Mouse (Mus musculus) hematopoietic stem cell, adult 5-6 weeks (primary cell): ENCODE measurements around the gene Krt18. TPM values are rescaled to one million over a fixed set of nuclear protein-coding genes. Genes with fewer than 3 reads are reported as not detected.

Source experiments
- ATAC-seq, 2 experiments: fragments of 125-278 bp in 1 of 2; replicated peaks in 1 of 2; 2 replicates each; pipeline ENCODE4 v1.8.0; 2016 to 2017; ENCODE audit warnings: inconsistent platforms in 2 of 2, mild to moderate bottlenecking in 2 of 2, moderate number of reproducible peaks in 2 of 2, low read depth in 1 of 2, moderate TSS enrichment in 1 of 2; ENCODE audit not compliant: low FRiP score in 2 of 2, poor library complexity in 2 of 2, severe bottlenecking in 2 of 2, insufficient read depth in 1 of 2, low TSS enrichment in 1 of 2
- total RNA-seq: library from RNA; stranded (forward); fragments of 172-1452, 232-1000 nt; gene quantifications from 2 replicates; pipeline ENCODE4 v1.2.3, GENCODE M21; 2017

Gene Krt18
- total RNA-seq, 1 experiment from 2014 or later = 58.8 TPM

DNA sequence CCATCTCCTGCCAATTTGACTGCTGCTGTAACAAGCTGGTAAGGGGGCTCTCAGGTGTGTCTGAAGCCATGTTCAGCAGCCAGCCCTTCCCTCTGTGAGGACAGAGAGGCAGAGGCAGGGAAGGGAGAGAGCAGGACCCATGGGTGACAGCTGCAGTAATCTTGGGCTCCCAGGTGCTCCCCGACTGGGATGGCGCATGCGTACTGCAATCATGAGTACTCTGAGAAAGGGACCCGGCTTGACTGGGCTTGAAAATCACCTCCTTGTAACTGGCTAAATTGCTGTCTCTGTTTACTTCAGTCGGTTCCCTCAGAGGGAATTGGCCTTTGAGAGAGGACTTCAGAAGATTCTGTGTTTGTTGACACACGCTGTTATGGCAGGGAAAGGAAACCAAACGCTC lies 14.0 kb downstream of the Krt18 start:
- no peak for ATAC-seq

DNA sequence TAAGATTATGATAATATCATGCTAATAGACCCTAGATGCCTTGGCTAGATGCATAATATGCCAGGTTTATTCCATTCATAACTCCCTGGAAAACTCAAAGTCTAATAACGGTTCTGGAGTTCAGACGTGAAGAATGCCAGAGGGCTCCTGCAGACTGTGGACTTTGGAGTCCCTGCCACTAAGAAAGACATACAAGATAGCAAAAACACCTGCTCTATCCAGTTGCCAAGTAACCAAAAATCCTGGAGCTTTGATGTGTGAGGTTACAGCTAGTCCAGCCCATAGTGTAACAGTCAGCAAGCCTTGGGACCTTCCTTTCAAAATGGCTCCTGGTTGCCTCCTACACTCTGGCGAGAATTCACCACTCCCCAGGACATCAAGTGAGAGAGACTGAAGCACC lies 16.8 kb downstream of the Krt18 start:
- ATAC-seq = no peak

DNA sequence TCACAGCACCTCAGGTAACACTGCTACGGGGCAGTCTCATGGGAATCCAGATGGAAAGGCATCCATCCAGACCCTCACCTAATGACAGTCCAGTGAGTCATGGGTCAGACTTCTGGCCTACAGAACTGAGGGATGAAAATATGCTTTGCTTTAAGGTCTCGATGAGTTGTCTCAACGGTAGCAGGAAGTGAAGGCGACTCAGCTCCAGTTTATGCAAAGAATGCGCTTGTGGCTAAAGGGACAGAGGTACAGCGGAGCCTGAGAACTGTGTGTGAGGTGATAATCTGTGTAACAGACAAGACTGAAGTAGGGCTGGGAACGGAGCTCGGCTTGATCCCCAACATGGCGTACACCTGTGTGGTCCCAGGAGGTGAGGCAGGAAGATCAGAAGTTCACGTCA lies 17.7 kb downstream of the Krt18 start:
- ATAC-seq = no peak

DNA sequence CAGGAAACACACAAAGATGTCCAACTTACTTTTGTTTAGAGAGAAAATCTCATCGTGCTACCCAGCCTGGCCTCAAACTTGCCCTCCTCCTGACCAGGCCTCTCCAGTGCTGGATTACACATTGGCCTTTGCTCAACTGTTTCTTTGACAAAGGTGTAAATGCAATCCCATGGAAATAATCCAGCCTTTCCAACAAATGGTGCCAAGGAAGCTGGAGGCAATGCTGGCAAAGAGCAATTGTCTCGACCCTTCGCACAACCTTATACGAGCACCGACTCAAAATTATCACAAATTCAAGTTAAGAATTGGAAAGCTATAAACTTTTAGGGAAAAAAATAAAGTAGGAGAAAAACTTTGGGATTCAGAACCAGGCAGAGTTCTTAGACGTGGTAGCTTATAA lies 20.0 kb downstream of the Krt18 start:
- ATAC-seq = no peak

DNA sequence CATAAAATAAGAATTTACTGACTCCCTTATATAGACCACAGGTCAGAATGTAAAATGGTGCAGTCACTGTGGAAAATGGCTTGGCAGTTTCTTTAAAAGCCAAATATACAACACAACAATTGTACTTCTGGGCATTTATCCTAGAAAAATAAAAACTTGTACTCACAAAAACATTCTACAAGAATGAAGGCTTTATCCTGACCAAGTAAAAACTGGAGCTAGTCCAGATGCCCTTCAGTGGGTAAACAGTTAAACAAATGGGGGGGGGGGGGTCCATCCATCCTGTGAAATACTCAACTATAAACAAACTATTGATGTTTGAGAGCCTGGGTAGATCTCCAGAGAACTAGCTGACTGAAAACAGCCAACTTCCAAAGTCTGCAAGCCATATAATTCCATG lies 21.9 kb downstream of the Krt18 start:
- ATAC-seq = no peak

DNA sequence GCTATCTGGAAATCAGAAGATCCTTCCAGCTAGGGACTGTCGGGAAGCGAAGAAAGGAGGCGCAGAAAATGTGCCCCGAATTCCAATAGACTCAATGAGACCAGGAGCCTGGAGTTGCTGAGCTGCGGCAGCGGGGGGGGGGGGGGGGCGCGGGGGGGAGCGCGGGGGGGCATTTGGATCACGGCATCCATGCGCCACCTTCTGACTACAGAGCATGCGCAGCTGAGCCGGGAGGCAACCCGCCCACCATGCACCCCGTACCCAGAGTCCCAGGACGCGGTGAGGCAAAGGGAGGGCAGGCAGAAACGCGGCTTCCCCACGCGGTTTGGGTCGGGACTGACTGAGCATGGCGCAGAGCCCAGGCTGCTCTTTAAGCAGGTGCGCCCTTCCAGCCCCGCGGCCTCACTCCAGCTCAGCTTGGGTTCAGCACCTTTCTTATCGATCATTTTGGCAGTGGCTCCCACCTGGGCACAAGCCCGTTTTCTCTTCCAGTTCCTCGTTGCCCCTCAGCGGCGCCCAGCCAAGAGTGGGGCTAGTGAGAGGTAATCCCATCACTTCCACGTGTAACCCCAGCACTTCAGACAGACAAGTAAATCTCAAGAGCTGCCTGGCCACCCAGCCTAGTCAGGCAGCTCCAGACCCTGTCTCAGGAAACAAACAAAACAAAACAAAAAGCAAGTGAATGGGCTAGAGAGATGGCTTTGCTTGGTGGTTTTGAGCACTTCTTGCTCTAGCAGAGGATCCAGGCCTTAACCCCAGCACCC lies 24.1 kb downstream of the Krt18 start:
- ATAC-seq = peak; percentile 81 to 82

DNA sequence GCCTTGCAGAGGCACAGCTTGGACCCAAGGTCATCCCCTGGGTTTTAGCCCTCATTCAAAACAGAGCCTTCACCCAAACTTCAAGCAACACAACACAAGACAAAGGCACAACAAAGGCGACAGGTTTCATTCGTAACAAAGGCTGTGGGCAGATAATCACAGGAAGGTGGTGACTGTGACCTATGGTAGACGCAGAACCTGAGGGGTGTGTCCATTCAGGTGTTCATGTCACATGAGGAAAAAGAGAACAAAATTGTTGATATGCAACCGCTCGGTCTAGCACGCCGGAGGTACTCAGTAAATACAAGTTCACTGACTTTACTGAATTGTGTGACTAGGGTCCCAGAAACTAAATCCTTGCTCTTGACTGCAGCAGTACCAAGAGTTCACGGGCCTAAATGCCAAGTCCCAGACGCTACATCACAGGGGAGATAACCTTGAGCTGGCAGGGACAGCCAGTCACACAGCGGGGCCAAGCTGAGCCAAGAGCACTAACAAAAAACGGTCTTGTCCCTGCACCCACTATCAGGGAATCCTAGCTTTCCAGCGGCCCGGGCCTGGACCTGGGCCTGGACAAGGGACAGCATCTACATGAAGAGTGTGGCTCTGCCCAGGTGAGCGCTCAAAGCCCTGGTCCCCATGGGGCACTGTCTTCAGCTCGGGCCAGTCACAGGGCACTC lies 28.7 kb downstream of the Krt18 start:
- ATAC-seq = no peak

DNA sequence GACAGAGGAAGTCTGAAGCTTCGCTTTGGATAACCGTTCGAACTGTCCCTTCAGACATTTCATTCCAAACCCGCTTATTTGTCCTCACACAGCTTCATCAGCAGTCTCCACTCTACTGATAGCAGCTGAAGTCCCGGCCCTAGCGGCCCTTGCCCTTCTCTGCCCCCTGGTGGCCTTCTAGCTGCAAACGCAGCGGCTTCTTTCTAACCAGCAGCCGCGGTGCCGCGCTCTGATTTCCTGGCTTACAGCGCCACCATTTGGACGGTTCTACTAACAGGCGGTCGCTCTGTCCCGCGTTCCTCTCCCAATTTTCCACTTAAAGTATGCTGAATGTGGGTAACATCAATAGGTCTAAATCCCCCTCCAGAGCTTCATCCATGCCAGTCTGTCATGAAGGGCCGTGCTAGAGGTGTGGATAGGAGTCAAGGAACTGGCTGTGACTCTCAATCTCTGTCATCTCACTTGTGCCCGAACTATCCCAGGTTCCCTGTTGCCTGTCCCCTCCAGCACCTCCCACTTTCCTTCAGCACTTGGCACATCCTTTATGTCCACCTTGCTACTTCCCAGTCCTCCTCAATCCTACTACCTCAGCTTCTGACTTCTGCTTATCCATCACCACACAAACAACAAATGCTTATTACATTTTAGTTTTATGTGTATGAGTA lies 37.8 kb downstream of the Krt18 start:
- ATAC-seq = peak; percentile 96 to 97

DNA sequence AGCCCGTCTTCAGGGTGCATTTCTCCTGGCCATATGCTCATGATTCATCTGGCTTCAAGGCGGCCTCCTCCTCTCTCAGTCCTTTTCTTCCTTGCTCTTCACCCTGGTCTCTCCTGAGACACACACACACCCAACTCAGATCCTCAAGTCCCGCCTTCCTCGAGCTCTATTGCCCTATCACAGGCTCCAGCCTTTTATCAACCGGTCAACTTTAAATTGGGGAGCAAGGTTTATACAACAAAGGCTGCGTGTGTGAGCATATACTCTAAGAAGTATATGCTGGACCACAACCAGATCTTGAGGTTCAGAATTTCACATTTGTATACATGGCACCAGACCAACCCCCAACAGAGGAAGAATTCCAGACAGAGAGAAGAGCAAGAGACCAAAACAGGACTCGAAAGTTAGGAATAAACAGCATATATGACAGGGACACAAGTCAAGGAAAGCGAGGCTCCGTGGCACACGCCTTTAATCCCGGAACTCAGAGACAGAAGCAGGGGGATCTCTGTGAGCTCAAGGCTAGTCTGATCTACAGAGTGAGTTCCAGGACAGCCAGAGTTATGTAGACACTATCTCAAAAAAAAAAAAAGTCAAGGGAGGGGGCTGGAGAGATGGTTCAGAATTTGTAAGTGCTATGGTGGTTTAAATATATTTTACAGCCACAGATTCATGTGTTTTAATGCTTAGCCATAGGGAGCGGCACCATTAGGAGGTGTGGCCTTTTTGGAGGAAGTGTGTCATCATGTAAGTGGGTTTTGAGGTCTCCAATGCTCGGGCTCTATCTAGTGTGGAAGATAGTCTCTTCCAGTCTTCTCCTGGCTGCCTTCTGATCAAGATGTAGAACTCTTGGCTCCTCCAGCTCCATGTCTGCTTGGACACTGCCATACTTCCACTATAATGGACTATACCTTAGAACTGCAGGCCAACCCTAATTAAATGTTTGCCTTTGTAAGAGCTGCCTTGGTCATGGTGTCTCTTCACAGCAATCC lies 42.8 kb downstream of the Krt18 start:
- no peak for ATAC-seq

DNA sequence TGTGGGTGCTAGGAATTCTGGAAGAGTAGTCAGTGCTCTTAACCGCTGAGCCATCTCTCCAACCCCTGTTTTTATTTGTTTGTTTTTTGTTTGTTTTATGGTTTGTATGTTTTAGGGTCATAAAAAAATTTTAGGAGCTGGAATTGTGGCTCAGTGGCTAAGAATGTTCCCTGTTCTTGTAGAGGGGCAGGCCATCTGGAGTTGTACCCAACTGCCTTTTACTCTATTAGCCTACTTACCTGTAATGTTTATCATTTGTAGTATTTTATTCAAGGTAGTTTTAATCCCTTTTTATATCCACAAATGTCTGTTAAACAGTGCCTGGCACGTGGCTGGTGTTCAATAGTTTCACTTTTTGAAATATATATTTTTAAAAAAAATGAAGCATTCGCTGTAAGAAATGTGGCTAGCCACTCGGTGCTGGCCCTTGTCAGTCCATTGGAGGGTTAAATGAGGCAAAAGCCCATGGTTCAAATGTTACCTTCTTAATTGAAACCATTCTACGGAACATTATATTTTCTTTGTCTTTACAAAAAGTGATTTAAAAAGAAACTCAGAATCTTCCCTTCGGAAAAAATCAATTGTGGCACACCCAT lies 45.1 kb downstream of the Krt18 start:
- ATAC-seq = no peak

DNA sequence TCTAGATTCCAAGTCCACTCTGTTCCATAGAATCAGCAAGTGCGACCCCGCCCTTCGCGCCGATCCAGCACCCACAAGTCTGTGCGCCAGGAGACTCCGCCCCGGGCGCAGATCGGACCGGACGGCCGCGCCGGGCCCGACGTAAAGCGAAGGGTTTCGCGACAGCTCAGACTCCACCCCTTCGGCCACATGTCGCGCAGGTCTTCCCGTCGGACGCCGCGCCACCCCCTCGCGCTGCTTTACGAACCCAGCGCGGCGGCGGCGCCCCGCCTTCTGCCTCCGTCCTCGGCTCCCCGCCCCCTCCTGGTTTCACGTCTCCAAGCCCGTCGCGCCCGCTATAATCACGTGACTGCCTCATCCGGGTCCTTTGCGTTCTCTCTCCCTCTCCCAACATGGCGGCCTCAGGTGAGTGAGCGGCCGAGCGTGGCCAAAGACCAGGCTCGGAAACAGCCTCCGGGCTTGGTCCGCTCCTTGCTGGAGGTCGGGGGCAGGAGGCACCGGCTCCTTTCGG lies 45.6 kb downstream of the Krt18 start, which contains the start of gene Eif4b:
Gene Eif4b (plus strand): TSS at position 215 of the 511 bp plus-strand sequence.
- ATAC-seq = peak; percentile 90 to 94

DNA sequence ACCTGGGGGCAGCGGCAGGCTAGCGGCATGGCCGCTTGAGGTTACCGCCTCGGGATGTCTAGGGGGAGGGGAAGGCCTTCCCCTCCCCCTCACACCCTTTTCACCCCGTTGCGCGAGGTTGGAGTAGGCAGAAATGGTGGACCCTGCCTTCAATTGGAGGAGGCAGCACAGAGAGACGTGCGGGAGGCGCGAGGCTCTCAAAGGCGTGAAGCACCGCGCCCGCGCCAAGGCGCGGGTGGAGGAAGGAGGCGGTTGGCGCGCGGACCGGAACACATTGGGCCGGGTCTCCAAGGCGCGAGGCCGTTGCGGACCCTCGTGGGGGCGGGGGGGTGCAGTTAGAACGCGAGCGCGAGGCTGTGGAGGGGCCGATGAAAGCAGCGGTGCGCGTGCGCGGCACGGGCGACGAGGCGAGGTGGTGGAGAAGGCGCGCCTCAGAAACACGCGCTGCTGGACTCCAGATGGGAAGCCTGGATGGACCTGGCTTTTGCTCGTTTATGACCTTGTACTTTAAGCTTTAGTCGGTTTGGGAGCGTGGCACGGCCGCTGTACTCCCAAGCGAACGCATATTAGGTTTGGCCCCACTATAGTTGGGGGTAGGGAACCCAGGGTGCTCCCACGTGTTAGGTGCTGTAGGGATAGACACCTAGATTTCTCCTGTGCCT lies 46.2 kb downstream of the Krt18 start:
- peak in 1 of 2 experiments; percentile 25; a peak in 1 of 4 replicates for ATAC-seq

DNA sequence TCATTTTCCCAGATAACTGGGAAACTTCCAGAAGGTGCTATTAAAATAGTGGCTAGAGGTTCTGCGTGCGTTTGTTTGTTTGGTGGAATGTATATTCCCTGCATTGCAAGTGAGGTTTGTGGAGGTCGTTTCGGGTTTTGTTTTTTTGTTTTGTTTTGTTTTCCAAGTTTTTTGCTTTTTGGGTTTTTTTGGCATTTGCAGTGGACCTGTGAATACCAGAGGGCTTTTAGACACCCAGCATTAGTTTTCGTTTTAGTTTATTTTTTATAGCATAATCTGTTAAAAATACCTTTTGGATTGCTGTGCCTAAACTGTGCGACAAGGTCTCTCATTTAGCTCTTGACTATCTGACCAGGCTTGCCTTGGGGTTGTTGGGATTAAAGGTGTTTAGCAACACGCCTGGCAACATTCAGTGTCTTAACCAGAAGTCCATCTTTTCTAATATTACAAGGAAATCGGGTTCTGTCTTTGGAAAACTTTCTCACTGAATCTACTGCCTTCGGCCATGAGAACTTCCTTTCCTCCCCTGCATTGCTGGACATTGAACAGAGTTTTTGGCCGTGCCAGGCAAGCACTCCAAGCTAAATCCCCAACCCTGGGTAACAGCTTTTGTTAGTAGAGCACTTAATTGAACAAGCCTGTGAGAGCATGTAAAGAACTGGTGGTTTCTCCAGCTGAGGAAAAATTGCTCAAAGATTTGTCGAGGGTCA lies 47.1 kb downstream of the Krt18 start:
- no peak for ATAC-seq

DNA sequence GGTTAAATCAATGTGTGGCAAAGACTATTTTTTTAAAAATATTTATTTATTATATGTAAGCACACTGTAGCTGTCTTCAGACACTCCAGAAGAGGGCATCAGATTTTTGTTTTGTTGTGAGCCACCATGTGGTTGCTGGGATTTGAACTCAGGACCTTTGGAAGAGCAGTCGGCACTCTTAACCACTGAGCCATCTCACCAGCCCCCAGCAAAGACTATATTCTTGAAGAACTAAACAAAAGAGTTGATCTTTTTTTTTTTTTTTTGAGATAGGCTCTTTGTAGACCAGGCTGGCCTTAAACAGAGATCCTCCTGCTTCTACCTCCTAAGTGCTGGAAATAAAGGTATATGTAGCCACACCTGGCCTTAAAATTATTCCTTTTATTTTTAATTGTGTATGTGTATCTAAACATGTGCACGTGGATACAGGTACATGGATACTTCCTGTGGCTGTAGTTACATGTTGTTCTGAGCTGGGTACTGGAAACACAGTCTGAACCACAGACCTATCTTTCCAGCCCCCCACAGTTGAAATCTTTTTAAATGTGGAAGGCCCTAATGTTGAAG lies 49.2 kb downstream of the Krt18 start:
- no peak for ATAC-seq

DNA sequence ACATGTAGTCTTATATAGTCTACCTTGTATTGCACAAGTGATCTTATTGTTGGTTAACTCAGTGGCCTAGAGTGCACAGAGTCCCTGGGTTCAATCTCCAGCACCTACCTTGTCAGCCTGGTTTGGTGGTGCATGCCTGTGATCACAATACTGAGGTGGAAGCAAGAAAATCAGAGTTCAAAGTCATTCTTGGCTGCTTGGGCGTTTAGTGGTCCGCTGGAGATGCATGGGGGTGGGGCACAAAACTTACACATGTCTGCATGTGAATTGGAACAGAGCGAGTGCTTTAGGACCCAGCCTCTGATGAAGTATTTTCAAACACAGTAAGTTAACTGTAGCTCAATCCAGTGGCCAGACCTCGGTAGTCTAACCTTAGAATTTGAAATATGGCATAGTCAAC lies 51.2 kb downstream of the Krt18 start:
- no peak for ATAC-seq
